Mouse (Mus musculus): ENCODE measurements around the gene Ascl4. TPM values are rescaled to one million over a fixed set of nuclear protein-coding genes. Genes with fewer than 3 reads are reported as not detected.
A peak's percentile ranks its signal among the peaks of the same experiment; 100 is the strongest.

Gene Ascl4
- polyA plus RNA-seq, 1 experiment: 0.14 TPM

DNA sequence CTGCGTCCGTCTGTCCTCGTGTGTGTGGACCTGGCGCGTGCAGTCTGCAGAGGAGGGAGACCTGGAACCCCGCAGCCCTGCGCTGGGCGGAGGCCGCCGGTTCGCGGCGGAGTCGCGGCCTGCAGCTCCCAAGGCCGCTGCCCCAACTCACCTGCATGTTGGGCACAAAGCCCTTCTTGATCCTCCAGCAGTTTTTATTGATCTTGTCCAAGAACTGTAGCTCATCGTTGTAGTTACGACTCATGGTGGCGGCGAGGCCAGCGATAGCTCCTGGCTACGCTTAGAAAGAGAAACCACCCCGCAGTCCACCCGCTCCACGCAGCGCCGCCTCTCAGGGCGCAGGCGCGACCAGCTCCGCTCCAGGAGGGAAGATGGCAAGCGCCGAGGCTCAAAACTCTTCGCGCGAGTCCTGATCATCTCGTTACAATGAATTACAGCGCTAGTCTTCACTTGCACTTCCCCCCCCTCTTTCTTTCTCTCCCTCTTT, 30.0 kb downstream of the Ascl4 start, which contains the start of gene Rtcb:
TSS of gene Rtcb (minus strand) at position 360 of the 487 bp plus-strand sequence.
- H3K36me3 ChIP-seq (ENCODE audit: control insufficient read depth, insufficient read depth, low read length): no peaks in the 10 kb centered on the region
- TF ChIP-seq CTCF (IDR thresholded peaks at IDR 0.05; ENCODE audit: control insufficient read depth, insufficient read depth, insufficient replicate concordance, low read depth, low read length) (no peak), POLR2A (IDR thresholded peaks at IDR 0.05; ENCODE audit: control insufficient read depth, low read depth, low read length) (peak; percentile 87)
- H3K27me3 ChIP-seq (ENCODE audit: control insufficient read depth, insufficient read depth, low read length): no peaks in the 10 kb centered on the region
- peak within 1 kb of the TSS; percentile 95 for H3K27ac ChIP-seq (ENCODE audit: control insufficient read depth, insufficient read depth, low read depth, low read length)
- H3K4me3 ChIP-seq (ENCODE audit: control insufficient read depth, low read depth, low read length): peak within 1 kb of the TSS; percentile 99
- no peaks in the 10 kb centered on the region for H3K4me1 ChIP-seq (ENCODE audit: control insufficient read depth, insufficient read depth, low read length)

- H3K27me3 ChIP-seq (ENCODE audit: control insufficient read depth, insufficient read depth, low read length): no peaks in the 10 kb centered on the region
- H3K4me1 ChIP-seq (ENCODE audit: control insufficient read depth, insufficient read depth, low read length): no peaks in the 10 kb centered on the region; the same call in 1 of the 2 replicates
- TF ChIP-seq POLR2A (IDR thresholded peaks at IDR 0.05; ENCODE audit: control insufficient read depth, low read depth, low read length) (no peak), CTCF (IDR thresholded peaks at IDR 0.05; ENCODE audit: control insufficient read depth, insufficient read depth, insufficient replicate concordance, low read depth, low read length) (no peak)
Observed at GRCm38 (mm10) chr10:85962897-85963296, 35.4 kb downstream of the Ascl4 start.

DNA sequence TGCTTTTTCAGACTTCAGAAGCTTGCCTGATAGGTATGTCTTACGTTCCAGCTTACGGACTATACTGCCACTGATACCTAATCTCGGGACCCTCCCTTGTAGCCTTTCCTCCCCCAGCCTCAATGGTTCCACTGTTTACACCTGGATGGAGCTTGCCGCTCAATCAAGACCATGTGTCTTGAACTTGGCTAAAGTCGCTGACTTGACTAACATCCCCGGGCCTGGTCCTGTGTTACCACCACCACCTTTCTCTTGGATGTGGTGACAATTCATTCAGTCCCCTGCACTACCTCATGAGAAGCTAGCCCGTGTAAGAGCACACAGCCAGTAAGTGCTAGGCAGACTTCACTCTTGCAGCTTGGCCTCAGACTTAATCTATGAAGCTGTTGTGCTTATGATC, 36.8 kb downstream of the Ascl4 start:
- Histone ChIP-seq H3K4me3 (ENCODE audit: control insufficient read depth, low read depth, low read length) (no peak overlapping the region), H3K27me3 (ENCODE audit: control insufficient read depth, insufficient read depth, low read length) (no peaks in the 10 kb centered on the region), H3K36me3 (ENCODE audit: control insufficient read depth, insufficient read depth, low read length) (no peaks in the 10 kb centered on the region)

More at GRCm38 (mm10) chr10:85962897-85963296, 35.4 kb downstream of the Ascl4 start:
- no peaks in the 10 kb centered on the region for H3K36me3 ChIP-seq (ENCODE audit: control insufficient read depth, insufficient read depth, low read length)
- no peak overlapping the region for H3K4me3 ChIP-seq (ENCODE audit: control insufficient read depth, low read depth, low read length)
- no peak overlapping the region for H3K27ac ChIP-seq (ENCODE audit: control insufficient read depth, insufficient read depth, low read depth, low read length)

GRCm38 (mm10) chr10:85966476-85966875, 39.0 kb downstream of the Ascl4 start:
- H3K4me3 ChIP-seq (ENCODE audit: control insufficient read depth, low read depth, low read length): no peak overlapping the region
- TF ChIP-seq CTCF (IDR thresholded peaks at IDR 0.05; ENCODE audit: control insufficient read depth, insufficient read depth, insufficient replicate concordance, low read depth, low read length) (no peak), POLR2A (IDR thresholded peaks at IDR 0.05; ENCODE audit: control insufficient read depth, low read depth, low read length) (no peak)

More for the DNA sequence above, 36.8 kb downstream of the Ascl4 start:
- no peak for TF ChIP-seq CTCF (IDR thresholded peaks at IDR 0.05; ENCODE audit: control insufficient read depth, insufficient read depth, insufficient replicate concordance, low read depth, low read length)
- no peak for TF ChIP-seq POLR2A (IDR thresholded peaks at IDR 0.05; ENCODE audit: control insufficient read depth, low read depth, low read length)
- H3K27ac ChIP-seq (ENCODE audit: control insufficient read depth, insufficient read depth, low read depth, low read length): no peak overlapping the region
- H3K4me1 ChIP-seq (ENCODE audit: control insufficient read depth, insufficient read depth, low read length): no peaks in the 10 kb centered on the region; the same call in 1 of the 2 replicates

GRCm38 (mm10) chr10:85967411-85968156, 40.1 kb downstream of the Ascl4 start:
- Histone ChIP-seq H3K27me3 (ENCODE audit: control insufficient read depth, insufficient read depth, low read length) (no peaks in the 10 kb centered on the region), H3K4me1 (ENCODE audit: control insufficient read depth, insufficient read depth, low read length) (no peaks in the 10 kb centered on the region; the same call in 1 of the 2 replicates), H3K4me3 (ENCODE audit: control insufficient read depth, low read depth, low read length) (no peak overlapping the region), H3K36me3 (ENCODE audit: control insufficient read depth, insufficient read depth, low read length) (no peaks in the 10 kb centered on the region), H3K27ac (ENCODE audit: control insufficient read depth, insufficient read depth, low read depth, low read length) (no peak overlapping the region)
- TF ChIP-seq CTCF (IDR thresholded peaks at IDR 0.05; ENCODE audit: control insufficient read depth, insufficient read depth, insufficient replicate concordance, low read depth, low read length) (no peak), POLR2A (IDR thresholded peaks at IDR 0.05; ENCODE audit: control insufficient read depth, low read depth, low read length) (no peak)

More at GRCm38 (mm10) chr10:85966476-85966875, 39.0 kb downstream of the Ascl4 start:
- H3K27ac ChIP-seq (ENCODE audit: control insufficient read depth, insufficient read depth, low read depth, low read length): no peak overlapping the region
- no peaks in the 10 kb centered on the region for H3K36me3 ChIP-seq (ENCODE audit: control insufficient read depth, insufficient read depth, low read length)
- no peaks in the 10 kb centered on the region; the same call in 1 of the 2 replicates for H3K4me1 ChIP-seq (ENCODE audit: control insufficient read depth, insufficient read depth, low read length)
- no peaks in the 10 kb centered on the region for H3K27me3 ChIP-seq (ENCODE audit: control insufficient read depth, insufficient read depth, low read length)

DNA sequence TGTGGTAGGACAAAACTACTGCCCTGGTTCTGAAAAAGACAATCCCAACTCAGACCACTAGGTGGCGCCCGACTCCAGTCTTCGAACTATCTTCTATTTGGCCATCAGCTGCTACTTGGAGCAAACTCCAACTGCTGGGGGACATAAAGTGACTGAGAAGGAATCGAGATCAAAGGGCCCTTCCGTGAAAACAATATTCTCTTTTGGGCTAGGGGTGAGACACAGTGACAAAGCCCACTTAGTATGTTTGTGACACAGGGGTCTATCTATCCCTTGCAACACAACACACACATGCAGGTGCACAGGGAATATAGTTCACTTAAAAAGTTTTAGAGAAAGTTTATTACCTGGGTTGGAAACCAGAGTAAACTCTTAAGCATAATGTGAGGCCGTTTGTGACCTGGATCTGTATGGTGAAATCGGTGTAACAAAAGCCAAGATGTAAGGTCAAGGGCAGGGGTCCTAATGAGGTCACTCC, 40.7 kb downstream of the Ascl4 start:
- TF ChIP-seq CTCF (IDR thresholded peaks at IDR 0.05; ENCODE audit: control insufficient read depth, insufficient read depth, insufficient replicate concordance, low read depth, low read length) (peak; percentile 49; the same call in 1 of the 2 replicates), POLR2A (IDR thresholded peaks at IDR 0.05; ENCODE audit: control insufficient read depth, low read depth, low read length) (no peak)
- no peaks in the 10 kb centered on the region for H3K36me3 ChIP-seq (ENCODE audit: control insufficient read depth, insufficient read depth, low read length)

GRCm38 (mm10) chr10:85968731-85969130, 41.2 kb downstream of the Ascl4 start:
- no peak for TF ChIP-seq CTCF (IDR thresholded peaks at IDR 0.05; ENCODE audit: control insufficient read depth, insufficient read depth, insufficient replicate concordance, low read depth, low read length)
- no peak for TF ChIP-seq POLR2A (IDR thresholded peaks at IDR 0.05; ENCODE audit: control insufficient read depth, low read depth, low read length)
- Histone ChIP-seq H3K4me3 (ENCODE audit: control insufficient read depth, low read depth, low read length) (no peak overlapping the region), H3K4me1 (ENCODE audit: control insufficient read depth, insufficient read depth, low read length) (no peaks in the 10 kb centered on the region; the same call in 1 of the 2 replicates), H3K27ac (ENCODE audit: control insufficient read depth, insufficient read depth, low read depth, low read length) (no peak overlapping the region), H3K27me3 (ENCODE audit: control insufficient read depth, insufficient read depth, low read length) (no peaks in the 10 kb centered on the region), H3K36me3 (ENCODE audit: control insufficient read depth, insufficient read depth, low read length) (no peaks in the 10 kb centered on the region)

More for the DNA sequence above, 40.7 kb downstream of the Ascl4 start:
- no peaks in the 10 kb centered on the region; the same call in 1 of the 2 replicates for H3K4me1 ChIP-seq (ENCODE audit: control insufficient read depth, insufficient read depth, low read length)
- no peak overlapping the region for H3K4me3 ChIP-seq (ENCODE audit: control insufficient read depth, low read depth, low read length)
- H3K27me3 ChIP-seq (ENCODE audit: control insufficient read depth, insufficient read depth, low read length): no peaks in the 10 kb centered on the region
- H3K27ac ChIP-seq (ENCODE audit: control insufficient read depth, insufficient read depth, low read depth, low read length): no peak overlapping the region
